Mouse (Mus musculus) liver (tissue): ENCODE measurements around the gene Fis1.
"Not testable (repeated sequence)": the region's sequence is repeated elsewhere in the genome, so short reads cannot be mapped to it uniquely, and the experiment has no call there.

Source experiments
- DNase-seq: peaks from one replicate; pipeline ENCODE4 v3.0.0-alpha.2; 2020; ENCODE audit warnings: mixed read lengths

The Fis1 gene

GRCm38 (mm10) chr5:136953015-136953414 is at the start of gene Fis1:
Fis1 (plus strand) TSS chr5:136953275.
- DNase-seq = peak; percentile 97

DNA sequence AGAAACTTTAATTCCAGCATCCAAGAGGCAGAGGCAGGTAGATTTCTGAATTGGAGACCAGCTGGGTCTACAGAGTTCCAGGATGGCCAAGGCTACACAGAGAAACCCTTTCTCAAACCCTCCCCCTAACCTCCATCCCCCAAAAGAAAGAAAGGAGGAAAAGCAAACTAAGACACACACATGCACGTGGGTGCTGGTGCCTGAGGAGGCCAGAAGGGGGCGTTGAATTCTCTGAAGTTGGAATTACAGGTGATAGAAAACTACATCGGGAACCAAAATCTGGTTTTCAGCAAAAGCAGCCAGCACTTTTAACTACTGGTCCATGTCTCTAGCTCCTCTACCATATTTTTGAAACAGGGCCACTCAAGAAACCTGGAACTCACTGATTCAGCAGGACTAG is 48.5 kb upstream of the Fis1 start:
- no peak for DNase-seq

GRCm38 (mm10) chr5:136905630-136906029 is 47.4 kb upstream of the Fis1 start:
- no peak for DNase-seq

DNA sequence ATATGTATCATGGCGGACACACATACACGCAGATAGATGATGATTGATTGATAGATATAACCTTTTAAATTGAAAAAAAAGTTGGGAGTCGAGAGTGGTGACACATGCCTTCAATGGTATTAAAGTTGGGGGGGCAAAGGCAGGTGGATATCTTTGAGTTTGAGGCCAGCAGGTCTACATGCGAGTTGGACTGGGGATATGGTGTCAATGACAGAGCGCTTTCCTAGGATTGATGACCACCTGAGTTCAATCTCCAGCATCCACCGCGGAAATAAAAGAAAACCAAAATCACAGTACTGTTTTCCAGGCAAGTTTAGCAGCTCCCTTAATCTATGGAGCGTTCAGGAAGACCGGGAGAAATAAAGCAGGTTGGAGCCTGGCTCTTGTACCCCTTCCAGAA is 45.5 kb upstream of the Fis1 start:
- DNase-seq = no peak

DNA sequence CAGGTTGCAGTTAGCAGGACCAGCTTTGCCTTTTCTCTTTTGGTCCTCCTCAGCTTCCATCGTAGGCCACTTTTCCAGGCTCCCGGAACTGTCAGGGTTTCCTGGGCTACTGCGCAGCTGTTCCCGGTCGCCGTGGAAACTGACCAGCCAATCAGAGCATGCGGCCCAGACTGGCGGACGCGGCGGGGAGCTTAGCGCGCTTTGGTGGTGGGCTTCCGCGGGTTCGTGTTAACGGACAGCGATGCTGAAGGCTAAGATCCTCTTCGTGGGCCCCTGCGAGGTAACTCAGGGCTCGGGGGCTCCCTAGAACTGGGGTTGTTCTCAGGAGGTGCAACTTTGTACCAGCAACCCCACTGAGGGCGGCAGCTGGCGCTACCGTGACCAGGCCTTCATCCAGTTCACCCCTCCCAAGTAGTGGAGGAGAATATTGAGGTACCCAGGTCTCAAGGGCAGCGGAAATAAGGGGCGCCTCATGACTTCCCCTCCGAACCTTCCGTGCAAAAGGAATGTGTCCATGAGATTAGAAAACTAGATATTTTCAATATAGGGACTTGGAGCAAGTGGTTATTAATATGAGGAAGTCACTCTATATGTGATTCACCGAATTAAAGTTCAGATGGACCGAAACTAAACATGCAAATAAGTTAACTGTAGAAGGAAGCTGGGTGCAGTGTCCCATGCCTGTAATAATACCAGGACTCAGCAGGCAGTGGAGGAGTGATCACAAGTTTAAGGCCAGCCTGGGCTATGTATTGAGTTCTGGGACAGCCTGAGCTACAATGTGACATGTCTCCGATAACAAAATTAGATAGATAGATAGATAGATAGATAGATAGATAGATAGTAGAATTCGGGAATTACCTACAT is 44.9 kb upstream of the Fis1 start, which contains the start of gene Ift22:
Ift22 (plus strand) TSS at position 160 of the 867 bp plus-strand sequence.
- peak; percentile 76 for DNase-seq

DNA sequence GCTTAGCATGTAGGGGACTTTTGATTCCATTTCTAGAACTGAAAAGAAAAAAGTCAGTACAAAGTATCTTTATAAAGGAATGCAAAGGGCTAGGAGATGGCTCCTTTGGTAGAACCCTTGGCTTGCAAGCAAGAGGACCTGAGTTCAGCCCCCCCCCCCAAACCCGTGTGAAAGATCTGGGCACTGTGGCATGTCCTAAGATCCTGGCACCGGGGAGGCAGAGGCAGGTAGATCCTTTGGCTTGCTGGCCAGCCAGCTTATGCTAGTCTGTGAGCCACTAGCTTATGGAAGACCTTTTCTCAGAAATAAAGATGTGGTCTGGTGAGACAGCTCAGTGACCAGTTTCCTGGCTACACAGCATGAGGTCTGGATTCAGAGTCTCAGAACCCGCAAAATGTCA is 38.9 kb upstream of the Fis1 start:
- DNase-seq = no peak

DNA sequence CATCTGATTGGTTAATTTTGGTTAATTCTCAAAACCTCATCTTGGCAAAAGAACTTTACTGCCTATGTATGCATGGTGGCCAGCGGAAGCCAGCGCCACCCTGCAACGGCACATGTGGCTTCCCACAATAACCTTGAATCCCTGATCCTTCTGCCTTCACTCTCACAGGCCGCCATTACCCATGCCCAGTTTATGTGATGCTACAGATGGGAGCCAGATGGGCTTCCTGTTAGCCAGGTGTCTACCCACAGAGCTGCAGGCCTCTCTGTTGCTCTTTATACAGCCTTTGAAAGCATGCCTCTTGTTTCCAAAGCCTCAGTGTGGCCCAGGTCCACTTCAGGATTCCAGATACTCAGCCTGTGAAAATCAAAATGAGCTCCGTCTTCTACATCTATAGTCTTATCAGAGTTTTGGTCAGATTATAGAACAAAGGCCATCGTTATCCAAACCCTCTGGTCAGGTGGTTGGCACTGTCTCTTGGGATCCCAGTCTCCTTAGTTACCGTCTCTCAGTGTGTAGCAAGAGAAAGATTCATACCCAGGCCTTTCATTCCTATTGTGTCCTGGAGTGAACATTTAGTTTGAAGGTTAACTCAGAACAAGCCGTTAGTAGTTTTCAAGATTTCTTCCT is 35.3 kb upstream of the Fis1 start:
- DNase-seq = no peak

- peak; percentile 74 for DNase-seq
These were observed 34.2 kb upstream of the Fis1 start for GRCm38 (mm10) chr5:136918655-136919472.

GRCm38 (mm10) chr5:136919546-136920301 is 33.4 kb upstream of the Fis1 start:
- no peak for DNase-seq

DNA sequence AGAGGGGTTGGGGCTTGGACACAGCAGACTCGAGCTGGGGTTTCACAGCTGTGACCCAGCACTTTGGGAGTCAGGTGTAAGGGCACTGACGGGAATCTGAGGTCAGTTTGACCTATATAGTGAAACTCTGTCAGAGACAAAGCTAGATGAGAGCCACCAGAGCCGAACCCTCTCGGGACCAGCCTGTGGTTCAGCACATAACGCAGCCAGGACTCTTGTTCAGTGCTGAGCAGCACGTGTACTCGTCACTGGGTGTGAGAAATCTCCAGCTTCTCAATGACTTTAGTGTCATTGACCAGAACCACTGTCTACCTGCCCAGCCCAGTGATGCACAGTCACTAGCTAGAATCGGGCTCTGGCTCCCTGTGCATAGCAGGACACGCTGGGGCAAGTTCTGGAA is 30.2 kb upstream of the Fis1 start:
- DNase-seq = no peak

DNA sequence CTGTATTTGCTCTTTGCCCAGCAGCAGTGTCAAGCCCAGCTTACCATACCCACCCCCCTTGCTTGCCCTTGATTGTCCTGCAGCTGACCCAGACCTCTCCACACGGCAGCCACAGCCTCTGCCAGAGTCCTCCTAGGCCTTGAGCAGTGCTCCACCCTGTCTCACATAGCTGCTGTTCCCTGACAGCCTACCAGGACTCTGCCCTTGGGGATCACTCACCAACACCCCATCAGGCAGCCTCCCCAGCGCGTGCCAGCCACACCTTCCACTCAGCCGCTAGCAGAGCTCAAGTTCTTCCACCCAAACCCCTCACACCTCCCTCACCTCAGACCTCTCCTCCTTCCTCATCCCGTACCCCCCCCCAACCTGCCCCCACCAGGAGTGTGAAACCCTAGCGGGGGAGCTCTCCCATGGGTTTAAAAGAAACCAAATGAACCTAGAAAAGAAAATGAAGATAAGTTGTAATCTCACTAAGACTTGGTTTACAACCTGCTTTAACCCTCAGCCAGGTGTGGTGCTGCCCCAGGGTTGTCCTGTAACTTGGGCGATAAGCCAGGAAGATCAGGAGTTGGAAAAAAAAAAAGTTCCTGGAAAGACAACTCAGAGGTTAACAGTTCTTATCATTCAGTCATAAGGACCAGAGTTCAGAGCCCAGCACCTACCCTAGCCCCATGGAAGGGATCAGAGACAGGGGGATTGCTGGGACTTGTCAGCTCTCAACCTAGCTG is 29.2 kb upstream of the Fis1 start:
- DNase-seq = no peak

GRCm38 (mm10) chr5:136929073-136929472 is 24.0 kb upstream of the Fis1 start:
- DNase-seq = peak; percentile 83

DNA sequence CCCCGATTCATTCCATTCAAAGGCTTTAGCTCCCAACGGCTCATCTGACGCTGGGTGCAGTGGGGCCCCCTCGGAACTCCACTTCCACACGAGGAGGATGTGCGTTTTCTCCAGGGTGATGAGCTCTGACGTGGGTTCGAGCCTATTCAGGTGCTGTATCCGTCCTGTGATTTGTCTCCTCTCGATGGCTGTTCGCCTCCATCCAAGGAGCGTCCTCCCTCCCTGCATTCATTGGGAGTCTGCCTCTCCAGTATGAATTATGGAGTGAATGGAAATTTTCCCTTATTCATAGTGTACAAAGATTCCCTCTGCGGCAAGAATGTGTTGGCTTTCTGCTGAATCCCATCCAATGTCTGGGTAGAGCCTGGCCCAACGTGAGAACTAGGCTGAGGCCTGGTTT is 21.2 kb upstream of the Fis1 start:
- no peak for DNase-seq

DNA sequence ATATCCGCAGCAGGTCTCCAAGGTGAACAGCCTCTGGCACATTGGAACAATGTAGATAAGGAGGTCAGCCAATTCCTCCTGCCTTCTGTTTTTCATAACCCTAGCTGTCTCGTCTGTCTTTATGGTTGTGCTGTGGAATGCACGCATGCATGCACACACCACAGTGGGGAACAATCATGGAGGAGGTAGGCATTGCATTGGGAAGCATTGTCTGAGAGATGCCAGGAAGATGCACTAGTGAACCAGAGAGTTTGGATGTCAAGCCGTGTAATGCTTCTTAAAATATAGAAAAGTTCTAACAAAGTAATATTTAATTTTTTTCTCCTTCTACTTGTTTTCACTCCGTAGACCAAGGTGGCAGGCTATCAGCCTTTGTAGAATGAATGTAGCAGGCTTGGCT is 20.1 kb upstream of the Fis1 start:
- no peak for DNase-seq

DNA sequence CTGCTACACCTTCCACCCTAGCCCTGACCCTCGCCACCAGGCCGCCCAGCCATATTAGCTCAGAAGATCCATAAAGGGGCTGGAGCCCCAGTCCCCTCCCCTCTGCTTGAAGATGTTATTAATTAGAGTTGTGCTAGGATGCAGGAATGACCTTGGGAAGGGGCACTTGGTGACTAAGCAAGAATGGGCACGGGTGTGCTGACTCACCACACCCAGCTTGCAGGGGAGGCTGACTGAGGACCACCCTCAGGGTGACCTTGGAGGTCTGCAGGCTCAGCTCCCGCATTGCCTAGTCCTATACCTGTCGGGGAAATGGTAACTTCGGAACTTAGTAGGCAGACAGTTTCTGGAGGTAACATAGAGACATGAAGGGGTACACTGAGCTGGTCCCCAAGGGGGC is 19.1 kb upstream of the Fis1 start:
- DNase-seq = no peak

DNA sequence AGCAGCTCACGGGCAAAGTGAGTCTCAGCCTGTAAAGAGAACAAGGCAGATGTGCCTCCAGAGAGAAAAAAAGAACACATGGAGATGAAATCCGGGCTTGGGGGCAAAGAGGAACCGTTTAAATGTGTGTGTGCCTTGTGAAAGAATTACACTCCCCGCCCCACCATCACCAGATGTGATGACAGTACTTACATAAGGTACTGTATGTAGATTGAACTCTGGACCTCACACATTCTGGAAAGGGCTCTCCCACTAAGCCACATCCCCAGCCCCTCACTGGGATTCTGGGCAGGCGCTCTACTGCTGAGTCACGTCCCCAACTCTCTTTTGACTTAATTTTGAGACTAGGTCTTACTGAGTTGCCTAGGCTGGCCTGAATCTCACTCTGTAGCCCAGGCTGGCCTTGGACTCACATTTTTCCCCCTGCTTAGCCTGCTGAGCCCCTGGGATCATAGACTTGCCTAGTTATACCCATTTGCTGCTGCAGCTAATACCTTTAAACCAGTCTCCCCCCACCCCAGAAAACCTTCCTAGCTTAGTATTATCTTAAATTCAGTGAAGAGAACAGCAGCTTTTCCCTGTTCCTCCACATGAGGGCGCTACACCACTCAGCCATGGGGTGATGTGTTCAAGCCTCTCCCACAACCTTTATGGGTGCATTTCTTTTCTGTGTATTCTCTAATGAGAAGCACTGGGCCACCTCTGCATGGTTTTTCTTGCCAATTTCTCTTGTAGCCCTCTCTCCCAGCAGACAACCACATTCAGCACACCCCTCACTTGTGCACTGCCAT is 17.0 kb upstream of the Fis1 start:
- peak; percentile 32 for DNase-seq

DNA sequence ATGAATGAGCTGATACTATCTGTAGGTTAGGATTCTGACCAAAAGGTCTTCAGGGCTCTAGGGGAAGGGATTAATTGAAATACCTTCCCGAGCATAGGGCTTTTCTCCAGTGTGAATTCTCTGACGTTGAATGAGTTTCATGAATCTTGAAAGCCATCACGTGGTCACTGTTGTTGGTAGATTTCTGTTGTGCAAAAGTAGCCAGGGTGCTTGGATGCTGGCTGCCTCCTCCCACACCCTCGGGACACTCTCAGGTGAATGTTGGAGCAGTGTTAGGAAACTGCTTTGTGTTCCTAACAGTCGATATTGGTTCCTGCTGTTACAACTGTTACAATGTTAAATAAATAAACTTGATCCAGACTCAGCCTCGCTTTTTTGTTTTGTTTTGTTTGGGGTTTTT is 16.3 kb upstream of the Fis1 start:
- DNase-seq = no peak

- no peak for DNase-seq
These were observed 15.5 kb upstream of the Fis1 start for GRCm38 (mm10) chr5:136937621-136938020.

GRCm38 (mm10) chr5:136939284-136939683 is 13.8 kb upstream of the Fis1 start:
- DNase-seq = peak; percentile 44

DNA sequence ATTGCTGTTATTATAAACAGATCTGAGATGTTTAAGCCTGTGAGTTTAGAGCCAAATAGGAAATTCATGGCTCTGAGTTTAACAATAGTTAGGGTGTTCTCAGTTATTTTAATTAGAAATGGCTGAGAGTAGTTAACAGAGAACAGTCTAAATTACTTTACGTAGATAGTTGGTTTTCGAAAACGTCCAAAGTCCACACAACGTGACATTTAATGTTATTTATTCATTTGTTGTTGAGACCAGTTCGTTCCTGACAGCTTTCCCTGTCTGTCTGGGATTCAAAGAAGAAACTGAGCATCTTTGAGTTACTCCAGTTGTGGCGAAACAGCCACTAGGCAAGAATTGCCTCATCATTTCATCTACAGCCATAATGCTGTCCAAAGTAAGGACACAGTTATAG is 13.0 kb upstream of the Fis1 start:
- DNase-seq = not testable (repeated sequence)
